Mouse (Mus musculus): Measurements from ENCODE around the gene Prkci. TPM values are rescaled to one million over a fixed set of nuclear protein-coding genes. Genes with fewer than 3 reads are reported as not detected.

The Prkci gene
- total RNA-seq, 2 experiments from 2014 or later = 13.4 to 18.5 TPM

DNA sequence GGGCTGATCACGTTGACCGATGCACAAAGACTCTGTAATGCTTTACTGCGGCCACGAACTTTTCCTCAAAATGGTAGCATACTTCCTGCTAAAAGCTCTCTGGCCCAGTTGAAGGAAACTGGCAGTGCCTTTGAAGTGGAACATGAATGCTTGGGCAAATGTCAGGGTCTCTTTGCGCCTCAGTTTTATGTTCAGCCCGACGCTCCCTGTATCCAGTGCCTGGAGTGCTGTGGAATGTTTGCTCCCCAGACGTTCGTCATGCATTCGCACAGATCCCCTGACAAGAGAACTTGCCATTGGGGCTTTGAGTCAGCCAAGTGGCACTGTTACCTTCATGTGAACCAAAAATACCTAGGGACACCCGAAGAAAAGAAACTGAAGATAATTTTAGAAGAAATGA is 102.4 kb downstream of the Prkci start:
- intact Hi-C loops (cut with DNase I) = loop anchor here (5.0 kb wide), 2 partner anchors 39 to 131 kb away; partner anchors contain the start of gene Phc3
- DNase-seq (ENCODE audit: low spot score) = no peak

DNA sequence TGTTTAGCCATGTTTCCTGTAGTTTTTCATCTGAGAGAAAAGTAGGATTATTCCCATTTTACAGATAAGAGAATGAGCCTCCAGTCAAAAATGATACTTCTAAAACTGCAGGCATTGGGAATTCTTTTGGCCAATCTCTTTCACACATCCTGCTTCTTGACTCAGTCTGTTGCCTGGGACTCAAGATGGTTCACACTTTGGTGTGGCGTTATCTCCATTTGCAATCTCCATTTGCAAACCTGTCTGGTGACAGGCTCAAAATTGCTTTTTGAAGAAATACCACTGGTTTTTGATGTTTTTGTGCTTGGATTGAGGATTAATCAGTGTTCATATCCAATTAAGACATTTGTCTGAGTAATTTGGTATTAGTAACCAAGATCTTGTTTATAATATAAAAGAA is 103.0 kb downstream of the Prkci start:
- intact Hi-C loops (cut with DNase I) = loop anchor here (5.0 kb wide), 2 partner anchors 39 to 131 kb away; partner anchors contain the start of gene Phc3

GRCm38 (mm10) chr3:31100026-31100425 is 104.5 kb downstream of the Prkci start:
- intact Hi-C loops (cut with DNase I) = no loop called here
- no peak for DNase-seq (ENCODE audit: low spot score)

More for the DNA sequence above, 103.0 kb downstream of the Prkci start:
- no peak for DNase-seq (ENCODE audit: low spot score)

- DNase-seq (ENCODE audit: low spot score) = no peak
- intact Hi-C loops (cut with DNase I) = no loop called here
These were observed 105.3 kb downstream of the Prkci start for GRCm38 (mm10) chr3:31100802-31101201.

Small RNA genes within 50 kb of the gene (microRNA-seq; reads per million reads assigned to microRNA genes)
- gene Mir7008 = 1.1 reads per million

Other genes with a start within 250 kb of the Prkci start
- not detected for gene Samd7, start 249.5 kb upstream of the Prkci start, total RNA-seq (2021)
- gene Sec62, start 202.9 kb upstream of the Prkci start, total RNA-seq (2021) = 10 to 100 TPM; 39.3 to 41.5 TPM
- gene Gpr160, start 139.8 kb upstream of the Prkci start, total RNA-seq (2021) = 1 to 10 TPM in 1 of 2 experiments, under 1 TPM in 1; 0.99 to 1.0 TPM
- gene Phc3, start 26.3 kb upstream of the Prkci start, total RNA-seq (2021) = 10 to 100 TPM; 15.0 to 18.2 TPM
- gene Skil, start 99.3 kb downstream of the Prkci start, total RNA-seq (2021) = 10 to 100 TPM; 14.2 to 17.6 TPM
- gene Cldn11, start 154.2 kb downstream of the Prkci start, total RNA-seq (2021) = 1 to 10 TPM in 1 of 2 experiments, under 1 TPM in 1; 0.70 to 1.4 TPM